Mouse (Mus musculus): ENCODE measurements around the gene B3galt1.

GRCm38 (mm10) chr2:67847806-67848205 is 282.1 kb downstream of the B3galt1 start:
- TF ChIP-seq POLR2A (IDR thresholded peaks at IDR 0.05; ENCODE audit: insufficient read depth, low read depth, low read length), result no peak
- TF ChIP-seq CTCF (IDR thresholded peaks at IDR 0.05), result no peak
- TF ChIP-seq EP300 (IDR thresholded peaks at IDR 0.05; ENCODE audit: insufficient read depth, low read depth, low read length), result no peak

All from heart, adult 2 months (tissue).